Mouse (Mus musculus): ENCODE results near the gene Oasl1. TPM values are rescaled to one million over a fixed set of nuclear protein-coding genes. Genes with fewer than 3 reads are reported as not detected.

The Oasl1 gene
- polyA plus RNA-seq, 2 experiments: 0.39 to 0.59 TPM

DNA sequence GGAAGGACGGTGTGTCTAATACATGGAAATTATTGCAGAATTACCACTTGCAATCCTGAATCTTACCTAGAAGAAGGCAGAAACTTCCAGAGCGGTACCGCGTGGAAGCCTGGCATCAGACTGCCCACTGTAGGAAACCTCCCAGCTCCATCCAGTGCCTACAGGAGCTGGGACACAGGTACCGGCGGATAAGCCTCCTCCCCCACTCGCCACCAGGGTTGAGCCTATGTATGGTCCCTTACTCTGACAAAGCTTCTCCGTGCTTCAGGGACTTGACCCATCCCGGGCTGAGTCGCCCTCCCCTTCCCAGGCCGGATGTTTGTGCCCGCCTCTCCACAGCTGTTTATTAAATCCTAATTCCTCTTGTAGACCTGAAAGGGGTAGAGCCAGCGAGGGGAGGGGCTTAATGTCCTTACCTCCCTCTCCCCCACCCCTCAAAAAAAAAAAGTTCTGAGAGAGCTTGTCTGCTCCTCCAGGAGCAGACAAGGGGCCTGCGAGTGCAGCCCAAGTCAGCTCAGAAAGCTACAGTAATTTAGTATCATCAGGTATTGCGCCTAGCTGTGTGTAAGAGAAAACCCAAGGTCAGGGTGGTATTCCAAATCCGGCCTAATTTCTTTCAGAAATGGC lies 57.2 kb downstream of the Oasl1 start:
- Histone ChIP-seq H3K4me1 (ENCODE audit: control insufficient read depth, insufficient read depth, low read length) (peaks cover 9% of the 10 kb centered on the region), H3K27me3 (ENCODE audit: control insufficient read depth, insufficient read depth, low read length) (no peaks in the 10 kb centered on the region), H3K9me3 (ENCODE audit: control insufficient read depth, low read length) (no peaks in the 10 kb centered on the region), H3K27ac (replicated peaks; ENCODE audit: low read depth, low read length) (0 out of 2 replicates have a peak overlapping the region, but pooled peaks have one; percentile 33), H3K4me2 (replicated peaks; ENCODE audit: low read depth, low read length, severe bottlenecking) (peak overlapping the region; percentile 87), H3K9ac (ENCODE audit: low read depth, low read length, severe bottlenecking) (peak overlapping the region; percentile 49), H3K4me3 (replicated peaks; ENCODE audit: low read length) (peak overlapping the region; percentile 41), H3K36me3 (ENCODE audit: control insufficient read depth, insufficient read depth, low read length) (no peaks in the 10 kb centered on the region)
- 19% methylated on average over 16 of the region's 16 CpGs for WGBS
- ATAC-seq (ENCODE audit: low FRiP score, low read depth) (no peak), DNase-seq (ENCODE audit: low spot score) (no peak)
- no peak for TF ChIP-seq POLR2A (IDR thresholded peaks at IDR 0.05; ENCODE audit: borderline replicate concordance, extremely low read depth, insufficient read depth, insufficient read length)

DNA sequence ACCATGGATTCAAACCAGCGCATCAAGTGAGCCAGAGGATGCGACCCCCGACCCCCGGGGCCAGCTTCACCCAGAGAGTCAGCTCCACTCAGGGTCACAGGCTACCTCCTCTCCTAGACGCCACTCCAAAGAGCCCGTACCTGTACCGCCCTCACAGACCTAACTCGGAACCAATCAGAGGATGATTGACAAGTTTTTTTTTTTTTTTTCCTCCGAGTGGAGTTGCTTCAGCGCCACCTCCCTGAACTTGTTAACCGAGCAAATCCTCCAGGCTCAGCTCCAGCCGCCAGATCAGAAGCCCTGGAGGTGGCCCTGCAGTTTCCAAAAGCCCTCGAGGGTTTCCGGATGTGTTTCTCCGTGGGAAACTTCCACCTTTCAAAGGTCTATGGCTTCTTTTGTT lies 59.0 kb downstream of the Oasl1 start:
- DNase-seq (ENCODE audit: low spot score) (no peak), ATAC-seq (ENCODE audit: low FRiP score, low read depth) (no peak)
- no peak overlapping the region for H3K27ac ChIP-seq (replicated peaks; ENCODE audit: low read depth, low read length)
- no peaks in the 10 kb centered on the region for H3K27me3 ChIP-seq (ENCODE audit: control insufficient read depth, insufficient read depth, low read length)
- peaks cover 9% of the 10 kb centered on the region for H3K4me1 ChIP-seq (ENCODE audit: control insufficient read depth, insufficient read depth, low read length)
- no peaks in the 10 kb centered on the region for H3K36me3 ChIP-seq (ENCODE audit: control insufficient read depth, insufficient read depth, low read length)
- H3K9ac ChIP-seq (ENCODE audit: low read depth, low read length, severe bottlenecking): no peak overlapping the region
- H3K4me3 ChIP-seq (replicated peaks; ENCODE audit: low read length): no peak overlapping the region
- WGBS: 61% methylated on average over 15 of the region's 15 CpGs
- no peaks in the 10 kb centered on the region for H3K9me3 ChIP-seq (ENCODE audit: control insufficient read depth, low read length)
- TF ChIP-seq POLR2A (IDR thresholded peaks at IDR 0.05; ENCODE audit: borderline replicate concordance, extremely low read depth, insufficient read depth, insufficient read length): no peak
- no peak overlapping the region for H3K4me2 ChIP-seq (replicated peaks; ENCODE audit: low read depth, low read length, severe bottlenecking)

DNA sequence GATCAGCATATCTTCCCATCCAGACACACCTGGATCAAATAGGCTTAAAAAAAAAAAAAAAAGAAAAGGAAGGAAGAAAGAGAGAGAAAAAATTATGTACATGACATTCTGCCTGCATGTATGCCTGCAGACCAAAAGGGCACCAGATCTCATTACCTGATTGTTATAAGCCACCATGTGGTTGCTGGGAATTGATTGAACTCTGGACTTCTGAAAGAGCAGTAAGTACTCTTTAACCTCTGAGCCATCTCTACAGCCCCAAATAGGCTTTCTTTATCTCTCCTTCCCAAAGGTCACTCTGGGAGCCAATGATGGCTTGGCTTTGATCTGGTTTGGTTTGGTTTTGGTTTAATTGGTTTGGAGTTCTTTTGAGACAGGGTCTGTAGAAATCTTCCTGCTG lies 62.0 kb downstream of the Oasl1 start:
- no peak overlapping the region for H3K4me3 ChIP-seq (replicated peaks; ENCODE audit: low read length)
- no peak overlapping the region for H3K4me2 ChIP-seq (replicated peaks; ENCODE audit: low read depth, low read length, severe bottlenecking)
- 0 out of 2 replicates have a peak, but pooled peaks cover 4% of the 10 kb centered on the region for H3K9me3 ChIP-seq (ENCODE audit: control insufficient read depth, low read length)
- H3K4me1 ChIP-seq (ENCODE audit: control insufficient read depth, insufficient read depth, low read length): peaks cover 1% of the 10 kb centered on the region
- no peak for DNase-seq (ENCODE audit: low spot score)
- H3K27me3 ChIP-seq (ENCODE audit: control insufficient read depth, insufficient read depth, low read length): no peaks in the 10 kb centered on the region
- TF ChIP-seq POLR2A (IDR thresholded peaks at IDR 0.05; ENCODE audit: borderline replicate concordance, extremely low read depth, insufficient read depth, insufficient read length): no peak
- no peaks in the 10 kb centered on the region for H3K36me3 ChIP-seq (ENCODE audit: control insufficient read depth, insufficient read depth, low read length)
- ATAC-seq (ENCODE audit: low FRiP score, low read depth): no peak
- H3K9ac ChIP-seq (ENCODE audit: low read depth, low read length, severe bottlenecking): no peak overlapping the region
- H3K27ac ChIP-seq (replicated peaks; ENCODE audit: low read depth, low read length): no peak overlapping the region

Other genes starting within 250 kb of the Oasl1 start
- gene Gltp, start 232.3 kb upstream of the Oasl1 start, polyA plus RNA-seq (2012; rRNA removed): 132 and 144 TPM in 2 replicates
- 229 and 289 TPM in 2 replicates for gene Gltp, start 232.3 kb upstream of the Oasl1 start, polyA plus RNA-seq (2014; fragmentation: Nextera tagmentation; extraction: Ambion mirVana)
- gene Tchp, start 215.5 kb upstream of the Oasl1 start, polyA plus RNA-seq (2012; rRNA removed): 29.9 and 33.6 TPM in 2 replicates
- gene Tchp, start 215.5 kb upstream of the Oasl1 start, polyA plus RNA-seq (2014; fragmentation: Nextera tagmentation; extraction: Ambion mirVana): 10.7 and 13.0 TPM in 2 replicates
- gene Ankrd13a, start 148.6 kb upstream of the Oasl1 start, polyA plus RNA-seq (2012; rRNA removed): 48.6 and 51.6 TPM in 2 replicates
- 65.3 and 67.6 TPM in 2 replicates for gene Ankrd13a, start 148.6 kb upstream of the Oasl1 start, polyA plus RNA-seq (2014; fragmentation: Nextera tagmentation; extraction: Ambion mirVana)
- 64.2 and 66.4 TPM in 2 replicates for gene Git2, start 147.7 kb upstream of the Oasl1 start, polyA plus RNA-seq (2012; rRNA removed)
- 41.6 and 44.3 TPM in 2 replicates for gene Git2, start 147.7 kb upstream of the Oasl1 start, polyA plus RNA-seq (2014; fragmentation: Nextera tagmentation; extraction: Ambion mirVana)
- gene 1500011B03Rik, start 99.8 kb upstream of the Oasl1 start, polyA plus RNA-seq (2012; rRNA removed): 76.7 and 80.3 TPM in 2 replicates
- gene 1500011B03Rik, start 99.8 kb upstream of the Oasl1 start, polyA plus RNA-seq (2014; fragmentation: Nextera tagmentation; extraction: Ambion mirVana): 95.9 and 98.3 TPM in 2 replicates
- gene 4930519G04Rik, start 69.6 kb upstream of the Oasl1 start, polyA plus RNA-seq (2012; rRNA removed): not detected in 2 replicates
- not detected in 2 replicates for gene 4930519G04Rik, start 69.6 kb upstream of the Oasl1 start, polyA plus RNA-seq (2014; fragmentation: Nextera tagmentation; extraction: Ambion mirVana)
- gene Gm9936, start 64.6 kb upstream of the Oasl1 start, polyA plus RNA-seq (2012; rRNA removed): 0.12 and 0.13 TPM in 2 replicates
- 0.08 and 0.36 TPM in 2 replicates for gene Gm9936, start 64.6 kb upstream of the Oasl1 start, polyA plus RNA-seq (2014; fragmentation: Nextera tagmentation; extraction: Ambion mirVana)
- gene Oasl2, start 26.3 kb upstream of the Oasl1 start, polyA plus RNA-seq (2012; rRNA removed): 1.6 and 2.0 TPM in 2 replicates
- 1.7 and 1.9 TPM in 2 replicates for gene Oasl2, start 26.3 kb upstream of the Oasl1 start, polyA plus RNA-seq (2014; fragmentation: Nextera tagmentation; extraction: Ambion mirVana)
- 34.1 and 41.3 TPM in 2 replicates for gene 2210016L21Rik, start 18.9 kb downstream of the Oasl1 start, polyA plus RNA-seq (2012; rRNA removed)
- gene 2210016L21Rik, start 18.9 kb downstream of the Oasl1 start, polyA plus RNA-seq (2014; fragmentation: Nextera tagmentation; extraction: Ambion mirVana): 54.7 and 72.7 TPM in 2 replicates
- gene Hnf1a, start 47.9 kb downstream of the Oasl1 start, polyA plus RNA-seq (2012; rRNA removed): 0.03 and 0.08 TPM in 2 replicates
- 0.06 TPM in 1 of 2 replicates, not detected in the other for gene Hnf1a, start 47.9 kb downstream of the Oasl1 start, polyA plus RNA-seq (2014; fragmentation: Nextera tagmentation; extraction: Ambion mirVana)
- 100 and 143 TPM in 2 replicates for gene Sppl3, start 87.9 kb downstream of the Oasl1 start, polyA plus RNA-seq (2012; rRNA removed)
- gene Sppl3, start 87.9 kb downstream of the Oasl1 start, polyA plus RNA-seq (2014; fragmentation: Nextera tagmentation; extraction: Ambion mirVana): 42.7 and 74.3 TPM in 2 replicates
- gene Gm10401, start 175.1 kb downstream of the Oasl1 start, polyA plus RNA-seq (2012; rRNA removed): not detected in 2 replicates
- gene Gm10401, start 175.1 kb downstream of the Oasl1 start, polyA plus RNA-seq (2014; fragmentation: Nextera tagmentation; extraction: Ambion mirVana): 58.2 and 63.5 TPM in 2 replicates
- 50.5 and 59.8 TPM in 2 replicates for gene Acads, start 196.1 kb downstream of the Oasl1 start, polyA plus RNA-seq (2012; rRNA removed)
- gene Acads, start 196.1 kb downstream of the Oasl1 start, polyA plus RNA-seq (2014; fragmentation: Nextera tagmentation; extraction: Ambion mirVana): 27.6 and 30.9 TPM in 2 replicates
- gene Unc119b, start 211.7 kb downstream of the Oasl1 start, polyA plus RNA-seq (2012; rRNA removed): 44.3 and 53.9 TPM in 2 replicates
- gene Unc119b, start 211.7 kb downstream of the Oasl1 start, polyA plus RNA-seq (2014; fragmentation: Nextera tagmentation; extraction: Ambion mirVana): 38.4 and 41.1 TPM in 2 replicates
- gene Mlec, start 234.9 kb downstream of the Oasl1 start, polyA plus RNA-seq (2012; rRNA removed): 182 and 215 TPM in 2 replicates
- gene Mlec, start 234.9 kb downstream of the Oasl1 start, polyA plus RNA-seq (2014; fragmentation: Nextera tagmentation; extraction: Ambion mirVana): 73.7 and 77.8 TPM in 2 replicates